Mouse (Mus musculus): ENCODE data around the gene Pik3c2g. TPM values are rescaled to one million over a fixed set of nuclear protein-coding genes. Genes with fewer than 3 reads are reported as not detected.

The Pik3c2g gene
- polyA plus RNA-seq, 1 experiment = not detected

DNA sequence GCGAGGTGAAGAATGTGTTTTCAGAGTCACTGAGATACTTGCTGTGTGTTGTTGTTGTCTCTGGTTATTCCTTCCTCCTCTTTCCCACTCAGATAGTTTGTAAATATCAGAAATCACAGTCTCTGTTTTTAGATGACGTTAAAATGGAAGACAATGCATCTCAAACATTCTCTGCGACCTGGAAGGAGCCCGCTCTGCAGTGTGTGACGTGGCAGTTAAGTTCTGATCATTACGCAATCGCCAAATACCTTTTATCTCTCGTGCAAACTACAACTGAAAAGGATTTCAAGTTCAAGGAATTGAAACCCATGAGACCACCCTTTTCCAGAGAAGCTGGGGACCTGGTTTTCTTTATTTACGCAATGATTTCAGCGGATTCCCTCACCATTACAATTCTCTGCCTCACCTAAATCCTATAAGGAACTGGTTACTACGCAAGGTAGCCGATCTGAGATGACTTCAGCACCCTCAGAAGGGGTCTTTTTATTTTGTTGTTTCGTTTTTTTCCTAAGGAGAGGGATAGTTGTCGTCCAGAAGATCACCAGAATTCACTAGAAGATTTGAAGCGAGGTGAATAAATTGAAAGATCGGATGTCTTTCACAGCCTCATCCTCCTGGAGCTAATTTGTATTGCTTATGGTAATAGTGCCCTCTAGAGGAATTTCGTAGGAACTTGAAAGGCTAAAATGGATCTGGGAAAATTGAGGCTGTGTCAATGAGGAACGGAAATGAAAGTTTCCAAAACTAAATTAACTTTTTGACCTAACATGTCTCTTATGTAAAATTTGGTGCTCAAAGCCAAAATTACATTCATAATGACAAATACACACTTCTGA, 9.8 kb upstream of the Pik3c2g start:
- Histone ChIP-seq H3K27ac (ENCODE audit: insufficient read depth, low read length) (no peak overlapping the region), H3K36me3 (ENCODE audit: control insufficient read depth, insufficient read depth, low read length) (no peaks in the 10 kb centered on the region), H3K4me3 (ENCODE audit: extremely low read depth, insufficient read depth, insufficient read length) (no peak overlapping the region), H3K4me1 (ENCODE audit: control insufficient read depth, insufficient read depth, insufficient read length) (no peaks in the 10 kb centered on the region), H3K27me3 (ENCODE audit: control insufficient read depth, insufficient read depth, low read length) (no peaks in the 10 kb centered on the region)
- TF ChIP-seq POLR2A (IDR thresholded peaks at IDR 0.05; ENCODE audit: low read depth, low read length) (no peak), CTCF (IDR thresholded peaks at IDR 0.05; ENCODE audit: extremely low read depth, insufficient read depth, insufficient read length, insufficient replicate concordance) (no peak)
- 54% methylated on average over 18 of the region's 18 CpGs for WGBS
- DNase-seq (ENCODE audit: low read depth in 1 of 2, low spot score in 2 of 2) = no peak

DNA sequence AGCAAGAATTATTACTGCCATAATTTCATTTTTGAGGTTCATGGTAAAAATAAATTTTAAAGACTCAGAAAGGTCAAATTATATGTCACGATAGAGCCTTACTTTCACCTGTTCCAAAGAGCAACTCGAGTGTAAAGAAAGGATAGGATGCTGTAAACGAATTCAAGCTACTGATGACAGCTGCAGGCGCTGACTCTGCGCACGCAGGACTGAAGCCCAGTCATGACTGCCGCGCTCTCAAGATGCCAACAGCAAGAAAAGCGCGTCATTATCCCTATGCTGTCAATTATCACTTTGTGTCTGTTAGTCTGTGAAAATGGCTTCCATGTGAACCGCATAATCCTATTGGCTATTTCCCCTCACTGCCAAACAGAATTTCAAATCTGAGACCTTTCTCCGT, 457 bp downstream of the Pik3c2g start:
- Histone ChIP-seq H3K27me3 (ENCODE audit: control insufficient read depth, insufficient read depth, low read length) (no peaks in the 10 kb centered on the region), H3K27ac (ENCODE audit: insufficient read depth, low read length) (no peak overlapping the region), H3K36me3 (ENCODE audit: control insufficient read depth, insufficient read depth, low read length) (no peaks in the 10 kb centered on the region), H3K4me3 (ENCODE audit: extremely low read depth, insufficient read depth, insufficient read length) (no peak overlapping the region), H3K4me1 (ENCODE audit: control insufficient read depth, insufficient read depth, insufficient read length) (no peaks in the 10 kb centered on the region)
- WGBS = 90% methylated on average over 12 of the region's 12 CpGs
- no peak for DNase-seq (ENCODE audit: low read depth in 1 of 2, low spot score in 2 of 2)
- TF ChIP-seq CTCF (IDR thresholded peaks at IDR 0.05; ENCODE audit: extremely low read depth, insufficient read depth, insufficient read length, insufficient replicate concordance) = no peak

DNA sequence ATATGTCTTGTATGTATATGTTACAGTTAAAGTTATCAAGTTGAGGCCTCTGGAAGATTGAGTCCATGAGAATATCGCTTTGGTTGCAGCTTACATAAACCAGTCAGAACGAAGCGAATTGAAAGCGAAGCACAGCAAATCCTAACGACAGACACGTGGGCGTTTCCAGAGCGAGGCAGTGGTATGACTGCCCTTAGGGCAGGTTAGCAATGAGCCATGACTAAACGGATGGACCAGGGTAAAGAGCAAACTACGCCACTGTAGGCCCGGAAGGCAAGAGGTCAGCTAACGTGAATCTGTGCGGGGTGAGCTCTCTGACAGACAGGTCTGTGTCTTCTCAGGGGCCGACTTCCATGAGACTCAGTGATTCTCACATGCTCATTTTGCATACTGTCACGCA, 1.4 kb downstream of the Pik3c2g start:
- Histone ChIP-seq H3K27me3 (ENCODE audit: control insufficient read depth, insufficient read depth, low read length) (no peaks in the 10 kb centered on the region), H3K4me3 (ENCODE audit: extremely low read depth, insufficient read depth, insufficient read length) (no peak overlapping the region), H3K36me3 (ENCODE audit: control insufficient read depth, insufficient read depth, low read length) (no peaks in the 10 kb centered on the region), H3K4me1 (ENCODE audit: control insufficient read depth, insufficient read depth, insufficient read length) (no peaks in the 10 kb centered on the region), H3K27ac (ENCODE audit: insufficient read depth, low read length) (no peak overlapping the region)
- 87% methylated on average over 15 of the region's 15 CpGs for WGBS
- no peak for DNase-seq (ENCODE audit: low read depth in 1 of 2, low spot score in 2 of 2)
- TF ChIP-seq POLR2A (IDR thresholded peaks at IDR 0.05; ENCODE audit: low read depth, low read length) (no peak), CTCF (IDR thresholded peaks at IDR 0.05; ENCODE audit: extremely low read depth, insufficient read depth, insufficient read length, insufficient replicate concordance) (no peak)

DNA sequence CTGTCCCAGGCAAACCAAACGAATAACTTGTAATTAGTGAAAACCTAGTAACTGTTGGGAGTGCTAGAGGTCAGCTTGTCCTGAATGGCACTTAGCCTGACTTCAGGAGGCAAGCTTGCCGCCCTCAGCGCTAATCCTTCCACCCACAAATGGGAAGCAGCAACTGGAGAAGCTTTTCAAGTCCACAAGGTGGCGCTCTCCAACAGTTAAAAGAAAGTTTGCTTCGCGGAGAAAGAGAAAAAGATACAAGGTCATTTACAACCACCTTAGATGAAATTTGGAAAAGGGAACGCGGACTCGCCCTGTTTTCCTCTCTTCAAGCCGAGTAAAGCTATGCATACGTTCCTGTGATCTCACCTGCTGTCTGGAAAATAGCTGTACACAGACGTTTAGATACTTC, 2.3 kb downstream of the Pik3c2g start:
- 15% methylated on average over 12 of the region's 12 CpGs for WGBS
- Histone ChIP-seq H3K4me1 (ENCODE audit: control insufficient read depth, insufficient read depth, insufficient read length) (no peaks in the 10 kb centered on the region), H3K4me3 (ENCODE audit: extremely low read depth, insufficient read depth, insufficient read length) (no peak overlapping the region), H3K27ac (ENCODE audit: insufficient read depth, low read length) (no peak overlapping the region), H3K36me3 (ENCODE audit: control insufficient read depth, insufficient read depth, low read length) (no peaks in the 10 kb centered on the region), H3K27me3 (ENCODE audit: control insufficient read depth, insufficient read depth, low read length) (no peaks in the 10 kb centered on the region)
- no peak for DNase-seq (ENCODE audit: low read depth in 1 of 2, low spot score in 2 of 2)
- TF ChIP-seq CTCF (IDR thresholded peaks at IDR 0.05; ENCODE audit: extremely low read depth, insufficient read depth, insufficient read length, insufficient replicate concordance) (no peak), POLR2A (IDR thresholded peaks at IDR 0.05; ENCODE audit: low read depth, low read length) (no peak)

DNA sequence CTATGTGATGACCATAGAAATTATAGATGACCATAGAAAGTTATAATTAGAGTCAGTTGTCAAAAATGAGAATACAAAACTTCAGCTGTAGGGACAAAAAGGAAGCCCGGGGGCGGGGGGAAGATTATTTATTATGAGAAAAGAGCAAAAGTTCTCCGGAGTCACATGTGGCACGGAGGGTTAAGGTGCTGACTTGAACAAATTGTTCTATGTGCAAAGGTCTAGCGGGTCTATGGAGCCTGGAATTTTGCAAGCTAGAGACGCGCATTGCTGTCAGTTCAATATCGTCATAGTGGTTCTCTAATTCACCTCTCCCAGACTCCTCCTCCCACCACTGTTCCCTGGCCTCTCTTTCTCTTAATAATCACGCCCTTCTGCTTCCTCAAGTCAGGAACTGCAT, 2.8 kb downstream of the Pik3c2g start:
- H3K27me3 ChIP-seq (ENCODE audit: control insufficient read depth, insufficient read depth, low read length) = no peaks in the 10 kb centered on the region
- H3K4me1 ChIP-seq (ENCODE audit: control insufficient read depth, insufficient read depth, insufficient read length) = no peaks in the 10 kb centered on the region
- H3K36me3 ChIP-seq (ENCODE audit: control insufficient read depth, insufficient read depth, low read length) = no peaks in the 10 kb centered on the region
- H3K27ac ChIP-seq (ENCODE audit: insufficient read depth, low read length) = no peak overlapping the region
- no peak for TF ChIP-seq CTCF (IDR thresholded peaks at IDR 0.05; ENCODE audit: extremely low read depth, insufficient read depth, insufficient read length, insufficient replicate concordance)
- DNase-seq (ENCODE audit: low read depth in 1 of 2, low spot score in 2 of 2) = no peak
- WGBS = 78% methylated on average over 9 of the region's 9 CpGs
- no peak overlapping the region for H3K4me3 ChIP-seq (ENCODE audit: extremely low read depth, insufficient read depth, insufficient read length)

DNA sequence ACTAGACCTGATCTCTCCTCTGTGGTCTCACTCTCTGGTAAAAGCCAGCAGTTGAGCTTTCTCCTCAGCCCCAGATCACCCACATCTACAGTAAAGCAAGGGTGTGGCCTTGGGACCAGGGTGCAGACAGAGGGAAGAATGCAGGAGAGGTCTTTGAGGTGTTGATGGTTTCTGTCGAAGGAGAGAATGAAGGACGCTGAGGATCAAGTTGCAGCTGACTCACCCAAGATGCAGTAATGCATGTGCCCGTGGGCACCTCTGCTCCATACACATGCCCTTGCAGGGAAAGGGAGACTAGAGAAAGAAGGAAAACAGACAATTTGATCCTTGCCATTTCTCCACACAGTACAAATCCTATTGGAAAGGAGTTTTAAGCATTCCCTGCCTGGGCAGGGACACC, 5.1 kb downstream of the Pik3c2g start:
- no peak for DNase-seq (ENCODE audit: low read depth in 1 of 2, low spot score in 2 of 2)
- 54% methylated on average over 3 of the region's 3 CpGs for WGBS
- Histone ChIP-seq H3K4me3 (ENCODE audit: extremely low read depth, insufficient read depth, insufficient read length) (no peak overlapping the region), H3K27ac (ENCODE audit: insufficient read depth, low read length) (no peak overlapping the region), H3K36me3 (ENCODE audit: control insufficient read depth, insufficient read depth, low read length) (no peaks in the 10 kb centered on the region), H3K27me3 (ENCODE audit: control insufficient read depth, insufficient read depth, low read length) (no peaks in the 10 kb centered on the region), H3K4me1 (ENCODE audit: control insufficient read depth, insufficient read depth, insufficient read length) (no peaks in the 10 kb centered on the region)
- no peak for TF ChIP-seq CTCF (IDR thresholded peaks at IDR 0.05; ENCODE audit: extremely low read depth, insufficient read depth, insufficient read length, insufficient replicate concordance)
- no peak for TF ChIP-seq POLR2A (IDR thresholded peaks at IDR 0.05; ENCODE audit: low read depth, low read length)

DNA sequence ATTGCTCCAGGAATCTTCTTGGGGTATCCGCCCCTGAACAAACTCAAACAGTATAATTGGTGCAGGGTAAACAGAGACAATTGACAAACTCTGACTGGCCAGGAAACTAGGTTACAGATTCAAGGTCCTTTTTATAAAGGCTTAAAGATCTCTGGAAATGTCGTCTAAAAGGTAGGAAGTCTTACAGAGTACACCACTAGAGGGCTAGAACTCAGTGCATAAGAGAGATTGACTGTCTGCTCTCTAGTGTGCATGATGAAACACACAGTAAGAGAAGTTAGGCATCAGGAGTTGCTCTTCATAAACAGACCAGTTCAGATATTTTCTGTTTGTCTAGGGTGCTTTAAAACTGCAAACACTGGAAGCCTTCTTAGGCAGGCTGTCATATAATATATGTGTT, 9.4 kb downstream of the Pik3c2g start:
- no peak overlapping the region for H3K4me3 ChIP-seq (ENCODE audit: extremely low read depth, insufficient read depth, insufficient read length)
- H3K36me3 ChIP-seq (ENCODE audit: control insufficient read depth, insufficient read depth, low read length) = no peaks in the 10 kb centered on the region
- H3K27ac ChIP-seq (ENCODE audit: insufficient read depth, low read length) = no peak overlapping the region
- no peaks in the 10 kb centered on the region for H3K27me3 ChIP-seq (ENCODE audit: control insufficient read depth, insufficient read depth, low read length)
- no peaks in the 10 kb centered on the region for H3K4me1 ChIP-seq (ENCODE audit: control insufficient read depth, insufficient read depth, insufficient read length)
- no peak for DNase-seq (ENCODE audit: low read depth in 1 of 2, low spot score in 2 of 2)
- no peak for TF ChIP-seq POLR2A (IDR thresholded peaks at IDR 0.05; ENCODE audit: low read depth, low read length)
- TF ChIP-seq CTCF (IDR thresholded peaks at IDR 0.05; ENCODE audit: extremely low read depth, insufficient read depth, insufficient read length, insufficient replicate concordance) = no peak
- WGBS = 53% methylated on average over 2 of the region's 2 CpGs

Measured in spleen, adult 2 months (tissue).